Mouse (Mus musculus) v-Abl transformed pro-B cells (cell line): ENCODE data around the gene Dcpp2.
"Not testable (repeated sequence)": the region's sequence is repeated elsewhere in the genome, so short reads cannot be mapped to it uniquely, and the experiment has no call there.

Source experiments
- in situ Hi-C, 2 experiments: fragments of 400-800 bp; cut with MboI; formaldehyde crosslinking; loops; one replicate each; pipeline ENCODE4 v1.15.1; 2025; ENCODE audit not compliant: unreplicated experiment in 2 of 2

Gene Dcpp2

GRCm38 (mm10) chr17:23924531-23925007, 43.9 kb downstream of the Dcpp2 start:
- in situ Hi-C loops, result no loop called here

DNA sequence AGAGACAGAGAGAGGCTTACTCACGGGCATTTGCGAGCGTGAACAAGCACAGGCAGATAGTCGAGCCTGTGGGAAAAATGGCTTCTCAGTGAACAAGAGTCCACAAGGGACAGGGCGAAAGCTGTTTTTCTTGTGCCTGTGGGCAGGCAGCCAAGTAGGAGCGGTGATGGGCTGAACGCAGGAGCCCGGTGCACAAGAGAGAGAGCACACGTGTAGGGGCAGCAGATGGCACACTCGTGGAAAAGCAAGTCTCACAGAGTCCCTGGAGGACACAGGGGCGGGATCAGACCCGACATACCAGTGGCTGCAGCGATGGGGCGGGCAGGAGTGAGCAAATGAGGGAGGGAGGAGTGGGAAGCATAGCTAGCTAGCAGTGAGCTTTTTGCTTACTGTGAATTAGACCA, 44.4 kb downstream of the Dcpp2 start:
- in situ Hi-C loops, result no loop called here

GRCm38 (mm10) chr17:23931157-23931556, 50.5 kb downstream of the Dcpp2 start:
- in situ Hi-C loops, result no loop called here

DNA sequence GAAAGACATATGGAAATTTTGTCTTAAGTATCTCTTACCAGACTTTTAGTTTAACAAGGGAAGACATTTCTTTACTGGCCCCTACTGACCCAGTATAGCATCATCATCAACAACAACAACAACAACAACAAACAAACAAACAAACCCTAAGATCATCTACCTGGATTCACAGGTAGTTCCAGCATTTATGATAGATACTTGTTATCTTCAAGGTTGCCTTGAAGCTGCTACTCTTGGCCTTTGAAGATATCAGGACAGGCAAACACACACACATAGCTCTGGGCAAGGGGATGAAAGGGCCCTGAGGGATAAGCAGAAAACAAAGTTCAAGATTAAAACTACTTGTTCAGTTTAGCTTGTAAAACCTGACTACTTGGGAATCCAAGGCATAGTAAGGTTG, 60.7 kb downstream of the Dcpp2 start, which contains the start of gene Sbp:
TSS of gene Sbp (plus strand) at position 301 of the 400 bp plus-strand sequence.
- in situ Hi-C loops, result no loop called here

DNA sequence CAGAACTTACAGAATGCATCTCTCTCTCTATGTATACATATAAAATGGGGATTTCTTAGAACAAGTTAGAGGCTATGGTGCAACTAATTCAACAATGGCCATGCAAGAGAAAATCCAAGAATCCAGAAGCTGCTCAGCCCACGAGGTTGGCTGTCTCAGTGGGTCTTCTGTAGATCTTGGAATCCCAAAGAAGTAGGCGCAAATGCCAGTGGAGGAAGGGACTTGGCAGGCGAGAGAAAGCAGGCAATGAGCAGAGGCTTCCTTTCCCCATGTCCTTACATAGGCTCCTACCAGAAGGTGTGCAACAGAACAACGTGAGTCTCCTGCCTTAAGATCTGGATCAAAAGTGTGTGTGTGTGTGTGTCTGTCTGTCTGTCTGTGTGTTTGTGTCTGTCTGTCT, 66.8 kb downstream of the Dcpp2 start:
- in situ Hi-C loops, result not testable (repeated sequence)

DNA sequence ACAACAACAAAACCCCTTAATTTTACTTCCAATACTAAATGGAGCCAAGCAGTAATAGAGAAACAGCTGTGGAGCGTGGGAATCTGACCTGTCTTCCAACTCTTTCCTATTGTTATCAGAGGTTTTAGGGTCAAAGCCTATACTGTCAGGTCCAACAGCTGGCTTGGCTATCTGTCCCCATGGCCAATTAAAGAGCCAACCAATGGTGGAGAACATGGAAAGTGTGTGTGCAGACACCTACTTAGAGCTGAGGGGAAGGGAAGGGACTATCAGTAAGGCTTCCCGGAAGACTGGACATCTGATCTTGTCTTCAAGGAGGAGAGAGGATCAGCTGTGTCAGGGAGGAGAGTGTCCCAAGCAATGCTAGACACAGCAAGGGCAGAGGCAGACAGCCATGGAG, 68.4 kb downstream of the Dcpp2 start:
- in situ Hi-C loops, result no loop called here
